Mouse (Mus musculus): ENCODE data around the gene Gm12253. TPM values are rescaled to one million over a fixed set of nuclear protein-coding genes. Genes with fewer than 3 reads are reported as not detected.

Gm12253 gene
- not detected in 2 replicates for polyA plus RNA-seq (2015; fragmentation: Nextera tagmentation; extraction: Ambion mirVana)

GRCm38 (mm10) chr11:58432259-58432658 lies at the start of gene Gm12253:
Gm12253 (plus strand) TSS chr11:58432559.

GRCm38 (mm10) chr11:58420815-58421214 lies 11.5 kb upstream of the Gm12253 start, which contains the start of gene 1810065E05Rik:
1810065E05Rik (plus strand) TSS chr11:58421111.

GRCm38 (mm10) chr11:58452759-58453158 lies 20.4 kb downstream of the Gm12253 start, which contains the start of gene Lypd9:
Lypd9 (minus strand) TSS chr11:58452923.

GRCm38 (mm10) chr11:58462170-58462569 lies 29.8 kb downstream of the Gm12253 start, which contains the start of gene Olfr30:
Olfr30 (minus strand) TSS chr11:58462270.

Other genes starting within 250 kb of the Gm12253 start
- 3.5 and 3.6 TPM in 2 replicates for gene Igtp, start 233.0 kb upstream of the Gm12253 start, polyA plus RNA-seq (2015; fragmentation: Nextera tagmentation; extraction: Ambion mirVana)
- 2.7 TPM in 2 replicates for gene Irgm2, start 232.9 kb upstream of the Gm12253 start, polyA plus RNA-seq (2015; fragmentation: Nextera tagmentation; extraction: Ambion mirVana)
- not detected in 2 replicates for gene 4930438A08Rik, start 157.8 kb upstream of the Gm12253 start, polyA plus RNA-seq (2015; fragmentation: Nextera tagmentation; extraction: Ambion mirVana)
- 10.1 and 11.4 TPM in 2 replicates for gene Zfp692, start 125.5 kb upstream of the Gm12253 start, polyA plus RNA-seq (2015; fragmentation: Nextera tagmentation; extraction: Ambion mirVana)
- 40.1 and 44.4 TPM in 2 replicates for gene Zfp672, start 102.2 kb upstream of the Gm12253 start, polyA plus RNA-seq (2015; fragmentation: Nextera tagmentation; extraction: Ambion mirVana)
- 29.8 and 33.1 TPM in 2 replicates for gene Sh3bp5l, start 101.8 kb upstream of the Gm12253 start, polyA plus RNA-seq (2015; fragmentation: Nextera tagmentation; extraction: Ambion mirVana)
- gene Lypd8, start 53.5 kb upstream of the Gm12253 start, polyA plus RNA-seq (2015; fragmentation: Nextera tagmentation; extraction: Ambion mirVana), result 0.24 and 0.77 TPM in 2 replicates
- 0.23 and 0.33 TPM in 2 replicates for gene 1810065E05Rik, start 11.4 kb upstream of the Gm12253 start, polyA plus RNA-seq (2015; fragmentation: Nextera tagmentation; extraction: Ambion mirVana)
- not detected in 2 replicates for gene Lypd9, start 20.4 kb downstream of the Gm12253 start, polyA plus RNA-seq (2015; fragmentation: Nextera tagmentation; extraction: Ambion mirVana)
- not detected in 2 replicates for gene Olfr30, start 29.7 kb downstream of the Gm12253 start, polyA plus RNA-seq (2015; fragmentation: Nextera tagmentation; extraction: Ambion mirVana)
- not detected in 2 replicates for gene Olfr332, start 60.0 kb downstream of the Gm12253 start, polyA plus RNA-seq (2015; fragmentation: Nextera tagmentation; extraction: Ambion mirVana)
- not detected in 2 replicates for gene Olfr331, start 70.0 kb downstream of the Gm12253 start, polyA plus RNA-seq (2015; fragmentation: Nextera tagmentation; extraction: Ambion mirVana)
- not detected in 2 replicates for gene Olfr330, start 102.3 kb downstream of the Gm12253 start, polyA plus RNA-seq (2015; fragmentation: Nextera tagmentation; extraction: Ambion mirVana)
- not detected in 2 replicates for gene Olfr329-ps, start 113.9 kb downstream of the Gm12253 start, polyA plus RNA-seq (2015; fragmentation: Nextera tagmentation; extraction: Ambion mirVana)
- gene Olfr328, start 123.1 kb downstream of the Gm12253 start, polyA plus RNA-seq (2015; fragmentation: Nextera tagmentation; extraction: Ambion mirVana), result 0.05 TPM in 1 of 2 replicates, not detected in the other
- not detected in 2 replicates for gene Olfr224, start 138.0 kb downstream of the Gm12253 start, polyA plus RNA-seq (2015; fragmentation: Nextera tagmentation; extraction: Ambion mirVana)
- not detected in 2 replicates for gene Olfr325, start 145.2 kb downstream of the Gm12253 start, polyA plus RNA-seq (2015; fragmentation: Nextera tagmentation; extraction: Ambion mirVana)
- not detected in 2 replicates for gene Olfr324, start 162.6 kb downstream of the Gm12253 start, polyA plus RNA-seq (2015; fragmentation: Nextera tagmentation; extraction: Ambion mirVana)
- not detected in 2 replicates for gene 2210407C18Rik, start 183.5 kb downstream of the Gm12253 start, polyA plus RNA-seq (2015; fragmentation: Nextera tagmentation; extraction: Ambion mirVana)
- gene Olfr323, start 197.9 kb downstream of the Gm12253 start, polyA plus RNA-seq (2015; fragmentation: Nextera tagmentation; extraction: Ambion mirVana), result not detected in 2 replicates
- gene Trim58, start 207.9 kb downstream of the Gm12253 start, polyA plus RNA-seq (2015; fragmentation: Nextera tagmentation; extraction: Ambion mirVana), result not detected in 2 replicates
- not detected in 2 replicates for gene Olfr322, start 226.2 kb downstream of the Gm12253 start, polyA plus RNA-seq (2015; fragmentation: Nextera tagmentation; extraction: Ambion mirVana)
- gene Olfr320, start 248.5 kb downstream of the Gm12253 start, polyA plus RNA-seq (2015; fragmentation: Nextera tagmentation; extraction: Ambion mirVana), result not detected in 2 replicates

Data from urinary bladder, postnatal 0 days (tissue).